Mouse (Mus musculus) Muller cell, postnatal 12 days (primary cell): ENCODE measurements around the gene Six6.

Source experiments
- DNase-seq: peaks from one replicate; pipeline ENCODE4 v3.0.0-alpha.2; 2015; ENCODE audit errors: inconsistent ontology term

The Six6 gene

GRCm38 (mm10) chr12:72939616-72940015 is at the start of gene Six6:
Gene Six6, plus strand, starts transcription at chr12:72939892.
- peak; percentile 97 for DNase-seq

DNA sequence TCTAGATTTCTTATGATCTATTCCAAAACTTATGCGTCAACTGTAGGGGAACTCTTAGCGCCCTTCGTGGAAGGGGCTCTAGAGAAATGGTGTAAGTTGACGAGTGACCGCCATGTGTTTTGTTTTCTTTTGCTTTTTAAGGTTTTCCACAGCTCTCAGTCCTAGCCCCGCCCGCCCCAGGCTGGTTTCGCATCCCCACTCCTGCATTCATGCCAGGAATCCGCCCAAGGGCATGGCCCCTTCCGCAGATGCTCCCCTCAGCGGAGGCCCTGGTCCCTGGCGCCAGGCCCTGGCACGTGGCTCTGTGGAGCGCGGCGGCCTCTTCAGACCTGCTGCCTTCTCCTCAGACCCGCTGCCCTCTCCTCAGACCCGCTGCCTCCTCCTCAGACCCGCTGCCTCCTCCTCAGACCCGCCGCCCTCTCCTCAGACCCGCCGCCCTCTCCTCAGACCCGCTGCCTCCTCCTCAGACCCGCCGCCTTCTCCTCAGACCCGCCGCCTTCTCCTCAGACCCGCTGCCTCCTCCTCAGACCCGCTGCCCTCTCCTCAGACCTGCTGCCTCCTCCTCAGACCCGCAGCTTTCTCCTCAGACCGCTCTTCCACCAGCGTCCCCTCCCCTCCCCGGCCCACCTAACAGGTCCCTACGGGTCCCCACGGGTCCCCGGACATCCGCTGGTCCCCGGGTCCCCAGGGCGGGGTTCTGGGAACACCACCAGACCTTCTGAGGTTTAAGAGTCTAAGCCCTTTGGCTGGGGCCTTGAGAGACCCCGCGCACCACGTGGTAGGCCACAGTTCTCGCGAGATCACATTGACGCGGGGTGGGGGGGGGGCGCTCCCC is 22.3 kb upstream of the Six6 start:
- peak; percentile 85 for DNase-seq

DNA sequence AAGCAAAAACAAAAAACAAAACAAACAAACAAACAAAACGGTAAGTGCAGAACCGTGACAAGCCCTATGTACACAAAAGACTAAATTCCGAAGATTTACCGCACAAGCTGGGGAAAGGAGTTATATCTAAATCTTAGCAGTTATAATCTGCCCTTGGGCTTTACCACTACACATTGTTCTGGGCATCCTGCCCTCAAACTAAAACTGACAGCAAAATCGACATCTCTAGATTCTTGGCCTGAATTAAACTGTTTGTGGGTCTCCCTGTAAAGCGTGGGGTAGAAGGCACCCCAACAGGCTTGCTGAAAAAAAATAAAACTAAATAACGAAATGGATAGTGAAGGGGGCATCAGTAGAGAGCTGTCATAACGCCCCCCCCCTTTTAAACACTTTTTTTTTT is 2.9 kb upstream of the Six6 start:
- no peak for DNase-seq

DNA sequence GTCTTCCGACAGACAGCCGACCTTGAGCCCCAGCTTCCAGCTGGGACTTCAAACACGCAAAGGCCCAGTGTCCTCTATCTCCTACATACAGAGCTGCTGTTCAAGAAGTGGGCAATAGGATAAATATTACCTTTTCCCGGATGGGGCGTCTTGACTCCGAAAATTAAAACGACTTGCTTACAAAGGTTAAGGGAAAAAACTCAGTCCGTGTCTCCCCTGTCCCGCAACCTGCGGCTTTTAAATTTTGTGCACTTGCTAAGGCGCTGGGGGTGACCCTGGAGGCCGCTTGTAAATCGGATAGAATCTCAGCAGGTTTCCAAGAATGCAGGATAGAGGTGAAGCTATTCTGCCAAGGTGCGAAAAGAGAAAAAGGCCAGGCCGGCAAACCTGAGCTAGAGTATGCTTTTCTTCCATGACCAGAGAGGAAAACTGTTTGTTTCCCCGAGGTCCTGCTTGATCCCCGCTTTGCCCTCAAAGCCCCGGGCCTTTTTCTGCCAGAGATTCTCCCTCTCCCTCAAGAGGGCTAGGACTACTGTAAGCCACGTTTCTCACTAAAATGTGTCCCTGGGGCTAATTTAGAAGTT is 2.1 kb upstream of the Six6 start:
- peak; percentile 42 for DNase-seq

DNA sequence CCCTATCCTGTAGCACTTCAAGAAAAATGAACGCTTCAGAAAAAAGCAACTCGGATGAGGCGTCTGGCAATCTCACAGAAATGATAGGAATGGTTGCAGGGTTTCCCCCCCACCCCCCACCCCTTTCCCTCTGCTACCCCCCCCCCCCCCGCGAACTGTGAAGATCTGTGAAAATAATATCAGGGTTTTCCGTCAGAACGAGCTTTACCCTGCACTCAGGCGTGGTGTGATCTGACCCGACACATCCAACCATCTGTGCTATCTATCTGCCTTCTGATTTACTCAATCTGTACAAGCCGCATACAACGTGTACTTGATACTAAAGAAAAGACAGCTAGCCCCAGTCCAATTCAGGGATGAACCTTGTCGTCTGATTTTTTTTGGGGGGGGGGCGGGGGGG is 1.5 kb upstream of the Six6 start:
- DNase-seq: peak; percentile 78

GRCm38 (mm10) chr12:72938600-72939490 is 847 bp upstream of the Six6 start:
- no peak for DNase-seq

GRCm38 (mm10) chr12:72940071-72940821 is 554 bp downstream of the Six6 start, which contains the start of gene 4930447C04Rik:
Gene 4930447C04Rik, minus strand, starts transcription at chr12:72940774.
- DNase-seq: peak; percentile 59

DNA sequence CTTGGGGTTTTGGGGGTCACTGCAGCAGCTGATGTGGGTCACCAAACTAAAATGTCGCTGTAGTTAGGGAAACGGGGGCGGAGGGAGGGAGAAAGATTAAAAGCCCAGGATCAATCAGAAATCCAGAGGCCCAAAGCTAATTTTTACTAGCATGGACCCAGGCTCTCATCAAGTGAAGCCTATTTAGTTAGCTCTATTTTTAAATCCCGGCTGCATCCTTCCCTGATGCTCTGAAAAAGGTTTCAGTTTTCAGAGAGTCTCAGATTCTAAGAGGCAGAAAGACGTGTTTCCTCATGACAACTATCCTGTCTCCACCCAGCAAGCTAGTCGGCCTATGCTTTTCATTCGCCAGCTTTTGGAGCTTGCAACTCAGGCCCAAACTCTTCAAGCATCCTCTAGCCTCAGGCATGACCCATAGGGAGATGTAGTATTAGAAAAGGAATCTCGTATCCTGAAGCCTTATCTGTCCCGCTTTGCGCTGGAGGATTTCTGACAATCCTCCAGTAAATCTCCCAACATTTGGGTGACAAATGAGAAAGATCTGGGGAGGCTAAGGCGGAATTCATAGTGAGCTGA is 1.2 kb downstream of the Six6 start:
- no peak for DNase-seq

- DNase-seq: peak; percentile 72
Measured at GRCm38 (mm10) chr12:72941398-72942051, 1.8 kb downstream of the Six6 start.

GRCm38 (mm10) chr12:72942171-72942570 is 2.5 kb downstream of the Six6 start:
- no peak for DNase-seq

DNA sequence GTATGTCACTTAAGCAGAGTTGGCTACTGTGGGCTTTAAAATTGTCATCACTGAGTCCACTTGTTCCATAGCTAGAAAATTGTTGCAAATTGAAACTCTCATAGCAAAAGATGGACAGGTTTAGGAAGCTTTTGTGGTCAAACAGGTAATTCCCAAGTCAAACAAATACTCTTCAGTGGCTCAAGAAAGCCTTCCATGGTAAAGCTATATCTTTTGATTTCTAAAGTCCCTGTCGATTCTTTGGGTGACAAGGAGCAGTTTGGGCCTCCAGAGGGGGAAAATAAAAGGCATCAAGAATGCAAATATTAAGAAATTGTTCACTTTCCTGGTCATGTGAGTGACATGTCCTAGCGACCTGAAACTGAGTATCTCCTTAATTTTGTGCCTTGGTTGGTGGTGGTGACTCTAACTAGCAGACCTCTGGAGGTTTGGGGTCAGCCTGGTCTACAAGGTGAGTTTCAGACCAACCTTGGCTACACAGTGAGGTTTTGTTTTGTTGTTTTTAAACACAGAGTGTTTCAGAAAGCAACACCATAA is 4.0 kb downstream of the Six6 start:
- peak; percentile 75 for DNase-seq

GRCm38 (mm10) chr12:72944411-72945225 is 4.9 kb downstream of the Six6 start:
- DNase-seq: peak; percentile 86

- peak; percentile 79 for DNase-seq
Measured at GRCm38 (mm10) chr12:72945301-72946063, 5.8 kb downstream of the Six6 start.

GRCm38 (mm10) chr12:72946064-72946395 is 6.3 kb downstream of the Six6 start:
- peak; percentile 77 for DNase-seq

DNA sequence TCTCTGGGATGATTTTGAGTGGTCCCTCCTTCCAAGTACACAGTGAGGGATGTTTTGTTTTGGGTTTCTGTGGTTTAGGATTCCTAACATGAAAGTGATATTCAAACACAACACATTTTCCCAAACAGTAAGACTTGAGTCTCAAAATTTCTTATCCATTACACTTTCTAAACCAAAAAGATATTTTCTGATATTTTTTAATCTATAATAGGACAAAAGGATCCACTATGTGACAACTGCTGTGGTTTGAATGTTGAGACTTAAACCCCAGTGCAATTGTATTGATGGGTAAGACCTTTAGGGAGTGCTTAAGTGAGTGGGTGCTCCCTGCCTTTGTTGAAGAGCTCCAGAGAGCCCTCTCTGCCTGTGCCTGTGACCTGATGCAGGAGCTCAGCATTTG is 7.1 kb downstream of the Six6 start:
- peak; percentile 66 for DNase-seq

- DNase-seq: peak; percentile 76
Measured at GRCm38 (mm10) chr12:72947335-72947734, 7.6 kb downstream of the Six6 start.

GRCm38 (mm10) chr12:72953089-72953488 is 13.4 kb downstream of the Six6 start:
- DNase-seq: no peak

- DNase-seq: no peak
Measured at GRCm38 (mm10) chr12:72953858-72954257, 14.2 kb downstream of the Six6 start.

- peak; percentile 49 for DNase-seq
Measured at GRCm38 (mm10) chr12:72954906-72955305, 15.2 kb downstream of the Six6 start.
